In genomic region chr3:21947320-21948073, GRCm38 (mm10) we compare ENCODE assay signal across 12 mouse cellular contexts.
A peak's percentile ranks its signal among the peaks of the same experiment; 100 is the strongest.
DNase-seq lines count a peak whose midpoint lies in the region; ATAC-seq and TF ChIP-seq lines count a peak whose summit lies in the region.
"Had no signal": no experiment of that assay in that cellular context is flagged by ENCODE, and none has a peak within 500 bp of the region (broad histone marks: within the 10 kb centered on the region; RNA-seq: fewer than 3 reads in every experiment).

No protein-coding gene starts in this region.

- no peaks in the 10 kb centered on the region for H3K36me3 ChIP-seq in lung, embryonic 15.5 days
- no peaks in the 10 kb centered on the region for H3K36me3 ChIP-seq in hindbrain, embryonic 16.5 days (ENCODE audit: control insufficient read depth, insufficient read depth, low read length)
- H3K36me3 ChIP-seq in liver, postnatal 0 days (replicated peaks; ENCODE audit: insufficient read depth, low read length) = no peaks in the 10 kb centered on the region
- H3K36me3 ChIP-seq: hindbrain, embryonic 15.5 days; liver, embryonic 15.5 days had no signal

- TF ChIP-seq CTCF in liver, postnatal 0 days (IDR thresholded peaks at IDR 0.05; ENCODE audit: low read depth) = no peak

- no peak overlapping the region for H3K4me2 ChIP-seq in lung, embryonic 15.5 days
- H3K4me2 ChIP-seq in hindbrain, embryonic 16.5 days (ENCODE audit: low read length) = no peak overlapping the region
- no peak overlapping the region for H3K4me2 ChIP-seq in liver, postnatal 0 days (ENCODE audit: low read depth, low read length)
- H3K4me2 ChIP-seq: hindbrain, embryonic 15.5 days; liver, embryonic 15.5 days had no signal

- no peaks in the 10 kb centered on the region for H3K27me3 ChIP-seq in lung, embryonic 15.5 days
- no peaks in the 10 kb centered on the region for H3K27me3 ChIP-seq in hindbrain, embryonic 16.5 days (replicated peaks; ENCODE audit: control insufficient read depth, insufficient read depth, low read length)
- no peaks in the 10 kb centered on the region for H3K27me3 ChIP-seq in liver, postnatal 0 days (ENCODE audit: insufficient read depth, low read length)
- H3K27me3 ChIP-seq: hindbrain, embryonic 15.5 days; liver, embryonic 15.5 days had no signal

- H3K4me3 ChIP-seq in lung, embryonic 15.5 days = no peak overlapping the region
- no peak overlapping the region for H3K4me3 ChIP-seq in hindbrain, embryonic 16.5 days (ENCODE audit: low read length)
- H3K4me3 ChIP-seq in liver, postnatal 0 days (ENCODE audit: low read depth, low read length) = no peak overlapping the region
- H3K4me3 ChIP-seq: hindbrain, embryonic 15.5 days; layer of hippocampus, adult 2 months; liver, embryonic 15.5 days had no signal

- no peak for TF ChIP-seq EP300 in liver, postnatal 0 days (IDR thresholded peaks at IDR 0.05; ENCODE audit: low read depth)

- ATAC-seq in lung, embryonic 15.5 days (ENCODE audit: borderline replicate concordance, extremely low read depth, low FRiP score, low TSS enrichment) = peak; percentile 69; the same call in 1 of the 2 replicates
- peak; percentile 54 for ATAC-seq in hindbrain, embryonic 16.5 days
- no peak for ATAC-seq in liver, postnatal 0 days

- no peak overlapping the region for H3K9ac ChIP-seq in lung, embryonic 15.5 days
- no peak overlapping the region for H3K9ac ChIP-seq in hindbrain, embryonic 16.5 days (ENCODE audit: low read depth, low read length)
- H3K9ac ChIP-seq in liver, postnatal 0 days (replicated peaks) = no peak overlapping the region
- H3K9ac ChIP-seq: hindbrain, embryonic 15.5 days; liver, embryonic 15.5 days had no signal

- H3K4me1 ChIP-seq in lung, embryonic 15.5 days = peaks cover 20% of the 10 kb centered on the region
- no peaks in the 10 kb centered on the region for H3K4me1 ChIP-seq in hindbrain, embryonic 16.5 days (ENCODE audit: control insufficient read depth, insufficient read depth, low read depth, low read length)
- peaks cover 5% of the 10 kb centered on the region; the same call in 1 of the 2 replicates for H3K4me1 ChIP-seq in liver, postnatal 0 days (ENCODE audit: insufficient read depth)

- H3K9me3 ChIP-seq in lung, embryonic 15.5 days = no peaks in the 10 kb centered on the region
- H3K9me3 ChIP-seq in hindbrain, embryonic 16.5 days (ENCODE audit: control insufficient read depth, low read length) = no peaks in the 10 kb centered on the region
- H3K9me3 ChIP-seq in liver, postnatal 0 days (ENCODE audit: low read length) = no peaks in the 10 kb centered on the region
- H3K9me3 ChIP-seq: hindbrain, embryonic 15.5 days; liver, embryonic 15.5 days had no signal

- WGBS in lung, embryonic 15.5 days = 37% methylated on average over 3 of the region's 3 CpGs
- WGBS in hindbrain, embryonic 16.5 days = 14% methylated on average over 3 of the region's 3 CpGs
- WGBS in liver, postnatal 0 days (ENCODE audit: insufficient replicate concordance) = 53% methylated on average over 3 of the region's 3 CpGs

- peak overlapping the region; percentile 35 for H3K27ac ChIP-seq in lung, embryonic 15.5 days
- H3K27ac ChIP-seq in hindbrain, embryonic 16.5 days (ENCODE audit: low read depth, low read length) = no peak overlapping the region
- no peak overlapping the region for H3K27ac ChIP-seq in liver, postnatal 0 days (ENCODE audit: low read depth)
- H3K27ac ChIP-seq: hindbrain, embryonic 15.5 days; layer of hippocampus, adult 2 months; liver, embryonic 15.5 days had no signal

- no peak for DNase-seq in lung, postnatal 36 days
- peak; percentile 61 for DNase-seq in embryo, embryonic 10.5 days (ENCODE audit: low spot score)
- DNase-seq in naive thymus-derived CD4-positive, alpha-beta T cell, adult 2 months (ENCODE audit: low read depth) = peak; percentile 15
- DNase-seq in liver, postnatal 0 days = no peak
- DNase-seq in ovary, postnatal 14 days (ENCODE audit: low spot score) = no peak
- DNase-seq: cerebellum, adult 9-11 months; left cerebral cortex, postnatal 4 days had no signal

Comparison
In these comparisons a context has a peak if more than half of its experiments do, and no peak if none do; other contexts are left out.
1. DNase-seq: peak in embryo, embryonic 10.5 days (single experiment) and naive thymus-derived CD4-positive, alpha-beta T cell, adult 2 months (single experiment); none in lung, postnatal 36 days (single experiment), liver, postnatal 0 days (single experiment) and ovary, postnatal 14 days (single experiment).